Mouse (Mus musculus) frontal cortex, postnatal 36 days (tissue): ENCODE data around the gene Rnaseh2a.
"Not testable (repeated sequence)": the region's sequence is repeated elsewhere in the genome, so short reads cannot be mapped to it uniquely, and the experiment has no call there.

Experiments
- DNase-seq, 2 experiments: peaks; one replicate each; pipeline ENCODE4 v3.0.0; 2022; ENCODE audit warnings: low spot score in 2 of 2

Rnaseh2a gene

GRCm38 (mm10) chr8:84934860-84935259, 34.7 kb downstream of the Rnaseh2a start:
- DNase-seq: no peak

GRCm38 (mm10) chr8:84933767-84934559, 35.6 kb downstream of the Rnaseh2a start:
- DNase-seq: no peak

GRCm38 (mm10) chr8:84930582-84930981, 39.0 kb downstream of the Rnaseh2a start:
- no peak for DNase-seq

GRCm38 (mm10) chr8:84928456-84929306, 40.9 kb downstream of the Rnaseh2a start:
- peak in 1 of 2 experiments; percentile 76 for DNase-seq

- DNase-seq: no peak
Observed at GRCm38 (mm10) chr8:84927513-84927912, 42.1 kb downstream of the Rnaseh2a start.

- DNase-seq: no peak
Observed at GRCm38 (mm10) chr8:84925557-84925956, 44.0 kb downstream of the Rnaseh2a start.

GRCm38 (mm10) chr8:84921596-84921995, 48.0 kb downstream of the Rnaseh2a start:
- DNase-seq: no peak

- DNase-seq: no peak
Observed at GRCm38 (mm10) chr8:84918646-84919045, 50.9 kb downstream of the Rnaseh2a start.

GRCm38 (mm10) chr8:84917781-84918180, 51.8 kb downstream of the Rnaseh2a start:
- DNase-seq: no peak

- no peak for DNase-seq
Observed at GRCm38 (mm10) chr8:84915269-84915668, 54.3 kb downstream of the Rnaseh2a start.

- DNase-seq: no peak
Observed at GRCm38 (mm10) chr8:84913960-84914359, 55.6 kb downstream of the Rnaseh2a start.

GRCm38 (mm10) chr8:84913502-84913900, 56.1 kb downstream of the Rnaseh2a start:
- no peak for DNase-seq

- peak; percentile 53 to 64 for DNase-seq
Observed at GRCm38 (mm10) chr8:84912895-84913501, 56.6 kb downstream of the Rnaseh2a start.

- no peak for DNase-seq
Observed at GRCm38 (mm10) chr8:84912391-84912790, 57.2 kb downstream of the Rnaseh2a start.

- no peak for DNase-seq
Observed at GRCm38 (mm10) chr8:84911854-84912253, 57.7 kb downstream of the Rnaseh2a start.

GRCm38 (mm10) chr8:84910551-84910950, 59.0 kb downstream of the Rnaseh2a start:
- no peak for DNase-seq

GRCm38 (mm10) chr8:84909949-84910348, 59.6 kb downstream of the Rnaseh2a start:
- no peak for DNase-seq

- DNase-seq: no peak
Observed at GRCm38 (mm10) chr8:84909162-84909767, 60.3 kb downstream of the Rnaseh2a start.

- peak; percentile 75 to 77 for DNase-seq
Observed at GRCm38 (mm10) chr8:84908421-84909161, 61.0 kb downstream of the Rnaseh2a start, which contains the start of gene Dnase2a. TSS of gene Dnase2a (plus strand) at chr8:84908560.

GRCm38 (mm10) chr8:84907979-84908378, 61.6 kb downstream of the Rnaseh2a start:
- DNase-seq: not testable (repeated sequence)

GRCm38 (mm10) chr8:84907493-84907892, 62.1 kb downstream of the Rnaseh2a start:
- DNase-seq: no peak
